Mouse (Mus musculus): ENCODE data around the gene Ankrd39.
"Not testable (repeated sequence)": the region's sequence is repeated elsewhere in the genome, so short reads cannot be mapped to it uniquely, and the experiment has no call there.

Ankrd39 gene

GRCm38 (mm10) chr1:36554633-36555399, 7.6 kb upstream of the Ankrd39 start:
- in situ Hi-C loops (cut with MboI; ENCODE audit: unreplicated experiment in 2 of 2), result loop anchor here in 1 of 2 experiments (5.0 kb wide), 2 partner anchors 77 to 692 kb away; no protein-coding TSS in a partner anchor

DNA sequence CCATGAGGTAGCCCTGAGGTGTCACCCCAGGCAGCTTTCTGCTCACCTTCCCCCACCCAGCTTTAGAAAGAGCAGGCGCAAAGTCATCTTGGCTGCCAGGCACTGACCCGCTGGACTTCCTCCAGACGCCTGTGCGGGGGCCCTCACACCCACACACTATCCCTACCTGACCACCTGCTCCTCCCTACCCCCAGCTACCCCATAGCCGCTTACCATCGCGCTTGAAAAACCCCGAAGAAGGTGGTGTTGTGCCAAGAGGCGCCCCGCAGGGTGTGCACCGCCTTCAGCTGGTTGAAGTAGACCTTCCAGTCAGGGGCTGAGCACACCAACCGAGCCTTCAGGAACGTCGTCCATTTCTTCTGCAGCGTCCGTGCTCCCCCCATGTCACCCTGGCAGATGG, 5.3 kb upstream of the Ankrd39 start:
- in situ Hi-C loops (cut with MboI; ENCODE audit: unreplicated experiment in 2 of 2), result loop anchor here in 1 of 2 experiments (5.0 kb wide), 2 partner anchors 80 to 695 kb away; no protein-coding TSS in a partner anchor

- in situ Hi-C loops (cut with MboI; ENCODE audit: unreplicated experiment in 2 of 2), result loop anchor here in 1 of 2 experiments (5.0 kb wide), 2 partner anchors 80 to 695 kb away; no protein-coding TSS in a partner anchor
Measured at GRCm38 (mm10) chr1:36551904-36552303, 4.7 kb upstream of the Ankrd39 start.

- in situ Hi-C loops (cut with MboI; ENCODE audit: unreplicated experiment in 2 of 2), result loop anchor here in 1 of 2 experiments (5.0 kb wide), 2 partner anchors 82 to 697 kb away; no protein-coding TSS in a partner anchor
Measured at GRCm38 (mm10) chr1:36550075-36550863, 3.0 kb upstream of the Ankrd39 start.

DNA sequence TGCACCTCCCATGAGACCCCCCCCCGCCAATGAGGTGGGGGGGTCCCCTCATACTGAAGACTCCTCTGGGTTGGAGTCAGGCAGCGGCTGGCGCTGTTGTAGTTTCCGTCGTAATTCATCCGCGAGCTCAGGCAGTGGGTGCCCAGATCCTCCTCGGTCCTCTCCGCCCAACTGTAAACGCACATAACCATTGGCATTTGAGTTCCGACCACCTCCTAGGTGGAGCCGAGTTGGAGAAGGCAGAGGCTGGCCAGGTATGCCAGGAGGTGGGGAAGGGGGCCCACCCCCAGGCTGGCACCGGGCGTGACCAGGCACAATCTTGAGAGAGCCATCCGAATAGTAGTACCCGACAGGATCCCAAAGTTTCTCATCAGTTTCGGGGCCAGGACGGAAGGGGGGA, 2.2 kb upstream of the Ankrd39 start:
- in situ Hi-C loops (cut with MboI; ENCODE audit: unreplicated experiment in 2 of 2), result loop anchor here (5.0 to 10.0 kb wide), 2 partner anchors 83 to 135 kb away; partner anchors contain the start of gene Fam178b (in 2 of the 2)

DNA sequence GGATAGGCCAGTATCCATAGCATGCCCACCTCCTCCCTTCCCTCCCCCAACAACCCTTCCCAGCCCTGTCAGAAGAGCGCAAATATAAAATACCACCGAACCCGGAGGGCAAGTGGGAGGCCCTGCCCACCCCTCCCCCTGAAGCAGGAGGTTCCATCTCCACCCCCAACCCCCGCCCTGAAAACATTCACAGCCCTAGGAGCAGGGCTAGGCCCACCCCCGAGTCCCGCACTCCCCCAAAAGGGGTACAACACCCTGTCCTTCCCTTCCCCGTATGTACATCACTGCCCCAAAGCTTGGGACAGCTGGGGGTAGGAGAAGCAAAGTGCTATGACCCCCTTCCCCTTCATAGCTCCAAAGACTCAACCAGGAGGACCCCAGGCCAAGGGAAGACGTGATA, 1.5 kb upstream of the Ankrd39 start:
- in situ Hi-C loops (cut with MboI; ENCODE audit: unreplicated experiment in 2 of 2), result loop anchor here (5.0 to 10.0 kb wide), 2 partner anchors 84 to 136 kb away; partner anchors contain the start of gene Fam178b (in 2 of the 2)

- in situ Hi-C loops (cut with MboI; ENCODE audit: unreplicated experiment in 2 of 2), result loop anchor here (5.0 to 10.0 kb wide), 2 partner anchors 84 to 137 kb away; partner anchors contain the start of gene Fam178b (in 2 of the 2)
Measured at GRCm38 (mm10) chr1:36547981-36548598, 845 bp upstream of the Ankrd39 start.

- in situ Hi-C loops (cut with MboI; ENCODE audit: unreplicated experiment in 2 of 2), result loop anchor here (5.0 to 10.0 kb wide), 2 partner anchors 86 to 139 kb away; partner anchors contain the start of gene Fam178b (in 2 of the 2)
Measured at GRCm38 (mm10) chr1:36545845-36546600, 1.2 kb downstream of the Ankrd39 start.

GRCm38 (mm10) chr1:36545382-36545781, 1.9 kb downstream of the Ankrd39 start:
- in situ Hi-C loops (cut with MboI; ENCODE audit: unreplicated experiment in 2 of 2), result loop anchor here (5.0 to 10.0 kb wide), 2 partner anchors 87 to 139 kb away; partner anchors contain the start of gene Fam178b (in 2 of the 2)

DNA sequence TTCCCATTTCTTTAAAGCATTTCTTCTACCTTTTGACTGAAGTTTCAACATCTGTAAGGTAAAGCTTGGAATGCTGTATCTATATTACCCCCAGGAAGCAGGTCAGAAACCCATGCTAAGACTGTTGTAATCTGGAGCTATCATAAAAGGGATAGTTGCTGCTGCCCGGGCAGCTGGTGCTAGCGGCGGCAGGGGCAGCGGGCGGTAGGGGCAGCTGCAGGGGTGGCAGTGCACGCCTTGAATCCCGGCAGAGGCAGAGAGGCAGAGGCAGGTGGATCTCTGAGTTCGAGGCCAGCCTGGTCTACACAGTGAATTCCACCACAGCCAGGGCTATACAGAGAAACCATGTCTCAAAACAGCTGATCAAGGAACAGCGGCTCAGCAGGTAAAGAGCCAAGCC, 4.3 kb downstream of the Ankrd39 start:
- in situ Hi-C loops (cut with MboI; ENCODE audit: unreplicated experiment in 2 of 2), result loop anchor here (10.0 kb wide), 1 partner anchor 142 kb away; the partner anchor contains the start of gene Fam178b (in 2 of the 2)

GRCm38 (mm10) chr1:36541844-36542243, 5.4 kb downstream of the Ankrd39 start:
- in situ Hi-C loops (cut with MboI; ENCODE audit: unreplicated experiment in 2 of 2), result loop anchor here (10.0 kb wide), 1 partner anchor 143 kb away; the partner anchor contains the start of gene Fam178b (in 2 of the 2)

DNA sequence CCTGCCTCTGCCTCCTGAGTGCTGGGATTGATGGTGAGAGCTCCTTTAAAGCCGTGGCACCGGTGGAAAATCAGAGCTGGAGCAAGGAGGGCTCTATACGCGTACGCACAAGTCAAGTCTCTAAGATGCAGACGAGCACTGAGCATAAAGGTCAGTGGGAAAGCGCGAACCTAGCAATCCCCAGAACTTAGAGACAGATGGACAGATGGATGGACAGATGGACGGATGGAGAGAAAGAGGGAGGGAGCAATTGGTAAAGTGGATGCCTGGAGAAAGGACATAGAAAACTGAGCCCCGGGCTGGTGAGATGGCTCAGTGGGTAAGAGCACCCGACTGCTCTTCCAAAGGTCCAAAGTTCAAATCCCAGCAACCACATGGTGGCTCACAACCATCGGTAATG, 6.4 kb downstream of the Ankrd39 start:
- in situ Hi-C loops (cut with MboI; ENCODE audit: unreplicated experiment in 2 of 2), result loop anchor here (10.0 kb wide), 1 partner anchor 144 kb away; the partner anchor contains the start of gene Fam178b (in 2 of the 2)

- in situ Hi-C loops (cut with MboI; ENCODE audit: unreplicated experiment in 2 of 2), result loop anchor here (10.0 kb wide), 1 partner anchor 145 kb away; the partner anchor contains the start of gene Fam178b (in 2 of the 2)
Measured at GRCm38 (mm10) chr1:36540132-36540531, 7.1 kb downstream of the Ankrd39 start.

DNA sequence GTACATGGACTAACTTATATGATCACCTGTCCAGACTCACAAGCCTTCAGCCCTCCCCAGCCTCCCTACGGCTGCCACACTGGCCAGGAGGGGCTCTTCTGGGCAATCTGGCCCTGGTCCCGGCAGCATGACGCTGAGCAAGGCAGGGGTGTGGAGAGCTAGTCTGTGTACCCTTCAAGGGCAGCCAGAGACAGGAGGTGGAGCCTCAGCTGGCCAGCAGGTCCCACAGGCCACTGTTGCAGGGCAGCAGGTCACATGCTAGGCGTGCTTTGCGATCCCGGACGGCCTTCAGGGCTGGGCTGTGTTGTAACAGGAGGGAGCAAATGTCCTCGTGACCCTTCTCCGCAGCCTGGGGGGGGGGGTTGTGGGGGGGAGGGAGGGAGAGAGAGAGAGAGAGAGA, 8.1 kb downstream of the Ankrd39 start, which contains the start of gene Gm42417:
Gm42417 (minus strand) TSS at position 244 of the 400 bp plus-strand sequence.
- in situ Hi-C loops (cut with MboI; ENCODE audit: unreplicated experiment in 2 of 2), result no loop called here

DNA sequence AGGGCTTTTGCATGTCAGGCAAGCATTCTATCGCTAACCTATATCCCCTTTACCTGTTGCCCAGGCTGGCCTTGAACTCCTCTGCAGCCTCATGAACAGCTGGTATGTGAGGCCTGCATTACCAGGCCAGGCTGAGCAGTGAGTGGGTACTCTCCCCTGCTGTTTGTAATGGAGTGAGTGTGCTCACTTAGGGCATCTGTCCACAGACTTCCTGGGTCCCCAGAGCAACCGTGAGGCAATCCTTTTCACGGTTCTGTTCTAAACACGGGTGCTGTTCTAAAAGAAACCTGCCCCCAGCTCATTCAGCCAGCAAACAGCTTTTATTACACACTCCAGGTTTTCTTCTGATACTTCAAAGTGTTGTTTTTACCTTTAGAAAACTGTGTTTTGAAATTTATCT, 8.5 kb downstream of the Ankrd39 start:
- in situ Hi-C loops (cut with MboI; ENCODE audit: unreplicated experiment in 2 of 2), result no loop called here

DNA sequence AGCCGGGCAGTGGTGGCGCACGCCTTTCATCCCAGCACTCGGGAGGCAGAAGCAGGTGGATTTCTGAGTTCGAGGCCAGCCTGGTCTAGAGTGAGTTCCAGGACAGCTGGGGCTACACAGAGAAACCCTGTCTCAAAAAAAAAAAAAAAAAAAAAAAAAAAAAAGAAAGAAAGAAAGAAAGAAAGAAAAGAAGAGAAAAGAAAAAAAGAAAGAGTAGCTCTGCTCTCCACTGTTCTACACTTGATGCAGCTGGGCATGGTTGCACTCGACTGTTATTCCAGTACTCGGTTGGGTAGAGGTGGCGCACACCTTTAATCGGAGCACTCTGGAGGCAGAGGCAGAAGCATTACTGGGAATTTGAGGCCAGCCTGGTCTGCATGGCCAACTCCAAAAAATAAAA, 10.5 kb downstream of the Ankrd39 start, which contains the start of gene Ankrd23:
Ankrd23 (minus strand) TSS at position 101 of the 400 bp plus-strand sequence.
- in situ Hi-C loops (cut with MboI; ENCODE audit: unreplicated experiment in 2 of 2), result not testable (repeated sequence)

DNA sequence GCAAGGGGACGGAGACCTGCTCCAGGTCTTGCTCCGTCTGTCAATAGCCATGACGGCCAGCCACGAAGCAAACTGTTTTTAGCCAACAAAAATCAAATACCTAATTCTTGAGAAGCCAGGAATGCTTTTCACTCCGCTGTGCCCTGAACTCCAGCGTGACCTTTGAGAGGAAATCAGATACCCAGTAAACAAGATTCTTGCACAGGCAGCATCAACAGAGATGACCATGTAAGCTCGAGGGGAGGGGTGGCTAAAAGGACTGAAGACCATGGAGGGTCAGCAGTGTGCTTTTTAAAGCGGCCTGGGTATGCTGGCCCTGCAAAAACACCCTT, 10.9 kb downstream of the Ankrd39 start:
- in situ Hi-C loops (cut with MboI; ENCODE audit: unreplicated experiment in 2 of 2), result no loop called here

GRCm38 (mm10) chr1:36535477-36536396, 11.5 kb downstream of the Ankrd39 start:
- in situ Hi-C loops (cut with MboI; ENCODE audit: unreplicated experiment in 2 of 2), result no loop called here
